Mouse (Mus musculus) Patski (cell line): Measurements from ENCODE around the gene Cep104. TPM values are rescaled to one million over a fixed set of nuclear protein-coding genes. Genes with fewer than 3 reads are reported as not detected.

ENCODE experiments used
- ATAC-seq: fragments of 100-300 bp; one replicate; pipeline ENCODE4 v1.8.0; 2021
- CTCF ChIA-PET: fragments of 350-600 bp; sonication (Branson Sonifier 250); formaldehyde crosslinking; loops from one replicate; lab custom pipeline; 2022; ENCODE audit warnings: inconsistent platforms; lab: Charles Lee
- POLR2A ChIA-PET: fragments of 350-600 bp; sonication (Branson Sonifier 250); formaldehyde crosslinking; loops from one replicate; lab custom pipeline; 2022; ENCODE audit warnings: antibody characterized with exemption, inconsistent platforms; lab: Charles Lee
- DNase-seq: peaks from one replicate; pipeline ENCODE4 v3.0.0-alpha.2; 2011; ENCODE audit warnings: low read depth, low spot score
- H3K27me3 ChIP-seq: fragments of 371-371 bp; one replicate; pipeline ENCODE4 v1.5.1; 2021
- CTCF ChIP-seq: fragments of 100-300 bp; IDR thresholded peaks from one replicate; pipeline ENCODE4 v1.5.1; 2021
- in situ Hi-C: fragments of 300-500 bp; cut with MboI; formaldehyde crosslinking; loops from 3 replicates; pipeline ENCODE4 v1.11.1; 2018; ENCODE audit warnings: low pct_unique_long_range_greater_than_20kb, mixed read lengths
- polyA plus RNA-seq: library from polyadenylated mRNA; unstranded; gene quantifications from one replicate; pipeline ENCODE4 v1.2.3, GENCODE M21; 2021

Gene Cep104
- polyA plus RNA-seq, 1 experiment from 2014 or later = 19.2 TPM

- POLR2A ChIA-PET = no interaction called here
- in situ Hi-C loops = no loop called here
- ATAC-seq (peak; percentile 85), DNase-seq (peak; percentile 64)
- no peaks in the 10 kb centered on the region for H3K27me3 ChIP-seq
- CTCF ChIA-PET = no interaction called here
- TF ChIP-seq CTCF = no peak
Measured at GRCm38 (mm10) chr4:153956569-153957405, 18.2 kb upstream of the Cep104 start, which contains the start of gene A430005L14Rik. Gene A430005L14Rik, plus strand, starts transcription at chr4:153957237.

- in situ Hi-C loops = no loop called here
- no peak for TF ChIP-seq CTCF
- ChIA-PET CTCF (interaction anchor here (0.6 kb wide), 1 partner anchor 103 kb away, joined by 4 read pairs; no protein-coding TSS in a partner anchor), POLR2A (no interaction called here)
- DNase-seq = no peak
- no peaks in the 10 kb centered on the region for H3K27me3 ChIP-seq
- ATAC-seq = peak; percentile 67
Measured at GRCm38 (mm10) chr4:153957444-153958250, 17.3 kb upstream of the Cep104 start.

GRCm38 (mm10) chr4:153962631-153963030 is 12.4 kb upstream of the Cep104 start:
- POLR2A ChIA-PET = no interaction called here
- in situ Hi-C loops = no loop called here
- TF ChIP-seq CTCF = no peak
- DNase-seq (no peak), ATAC-seq (no peak)
- CTCF ChIA-PET = no interaction called here
- H3K27me3 ChIP-seq = no peaks in the 10 kb centered on the region

GRCm38 (mm10) chr4:153966651-153967050 is 8.3 kb upstream of the Cep104 start:
- ChIA-PET CTCF (no interaction called here), POLR2A (no interaction called here)
- ATAC-seq = no peak
- H3K27me3 ChIP-seq = no peaks in the 10 kb centered on the region
- no peak for TF ChIP-seq CTCF
- DNase-seq = no peak
- in situ Hi-C loops = no loop called here

- no peak for ATAC-seq
Measured at GRCm38 (mm10) chr4:153967556-153967955, 7.4 kb upstream of the Cep104 start.

GRCm38 (mm10) chr4:153968063-153968462 is 6.9 kb upstream of the Cep104 start:
- no peaks in the 10 kb centered on the region for H3K27me3 ChIP-seq
- CTCF ChIA-PET = interaction anchor here (1.3 kb wide), 1 partner anchor 8 kb away, joined by 4 read pairs; no protein-coding TSS in a partner anchor

More at GRCm38 (mm10) chr4:153967556-153967955, 7.4 kb upstream of the Cep104 start:
- TF ChIP-seq CTCF = no peak
- POLR2A ChIA-PET = no interaction called here
- no peaks in the 10 kb centered on the region for H3K27me3 ChIP-seq
- no peak for DNase-seq
- in situ Hi-C loops = no loop called here
- CTCF ChIA-PET = interaction anchor here (1.3 kb wide), 1 partner anchor 8 kb away, joined by 4 read pairs; no protein-coding TSS in a partner anchor

GRCm38 (mm10) chr4:153975292-153975662 is 283 bp downstream of the Cep104 start:
- H3K27me3 ChIP-seq = no peaks in the 10 kb centered on the region
- DNase-seq (no peak), ATAC-seq (peak; percentile 72)
- POLR2A ChIA-PET = interaction anchor here (1.0 kb wide), 1 partner anchor 15 kb away, joined by 3 read pairs; no protein-coding TSS in a partner anchor
- TF ChIP-seq CTCF = no peak
- in situ Hi-C loops = no loop called here
- CTCF ChIA-PET = no interaction called here

More at GRCm38 (mm10) chr4:153968063-153968462, 6.9 kb upstream of the Cep104 start:
- TF ChIP-seq CTCF = no peak
- ATAC-seq = no peak
- POLR2A ChIA-PET = no interaction called here
- no peak for DNase-seq
- in situ Hi-C loops = no loop called here

- no peak for ATAC-seq
- CTCF ChIA-PET = no interaction called here
- no peak for TF ChIP-seq CTCF
- POLR2A ChIA-PET = no interaction called here
- in situ Hi-C loops = no loop called here
- no peak for DNase-seq
- H3K27me3 ChIP-seq = no peaks in the 10 kb centered on the region
Measured at GRCm38 (mm10) chr4:153975768-153976167, 774 bp downstream of the Cep104 start.

- POLR2A ChIA-PET = no interaction called here
- no peaks in the 10 kb centered on the region for H3K27me3 ChIP-seq
- CTCF ChIA-PET = interaction anchor here (1.4 kb wide), 1 partner anchor 9 kb away, joined by 3 read pairs; no protein-coding TSS in a partner anchor
- in situ Hi-C loops = no loop called here
- no peak for TF ChIP-seq CTCF
- DNase-seq = no peak
- ATAC-seq = no peak
Measured at GRCm38 (mm10) chr4:153979243-153979642, 4.2 kb downstream of the Cep104 start.

- ATAC-seq (no peak), DNase-seq (no peak)
- in situ Hi-C loops = no loop called here
- CTCF ChIA-PET = no interaction called here
- POLR2A ChIA-PET = no interaction called here
- no peaks in the 10 kb centered on the region for H3K27me3 ChIP-seq
- TF ChIP-seq CTCF = no peak
Measured at GRCm38 (mm10) chr4:153980470-153980869, 5.5 kb downstream of the Cep104 start.
